Mouse (Mus musculus) A20 (cell line): ENCODE data around the gene Ttc30a2.

Experiments used
- DNase-seq: peaks from one replicate; pipeline ENCODE4 v3.0.0-alpha.2; 2011; ENCODE audit warnings: low read depth, low spot score

Ttc30a2 gene

DNA sequence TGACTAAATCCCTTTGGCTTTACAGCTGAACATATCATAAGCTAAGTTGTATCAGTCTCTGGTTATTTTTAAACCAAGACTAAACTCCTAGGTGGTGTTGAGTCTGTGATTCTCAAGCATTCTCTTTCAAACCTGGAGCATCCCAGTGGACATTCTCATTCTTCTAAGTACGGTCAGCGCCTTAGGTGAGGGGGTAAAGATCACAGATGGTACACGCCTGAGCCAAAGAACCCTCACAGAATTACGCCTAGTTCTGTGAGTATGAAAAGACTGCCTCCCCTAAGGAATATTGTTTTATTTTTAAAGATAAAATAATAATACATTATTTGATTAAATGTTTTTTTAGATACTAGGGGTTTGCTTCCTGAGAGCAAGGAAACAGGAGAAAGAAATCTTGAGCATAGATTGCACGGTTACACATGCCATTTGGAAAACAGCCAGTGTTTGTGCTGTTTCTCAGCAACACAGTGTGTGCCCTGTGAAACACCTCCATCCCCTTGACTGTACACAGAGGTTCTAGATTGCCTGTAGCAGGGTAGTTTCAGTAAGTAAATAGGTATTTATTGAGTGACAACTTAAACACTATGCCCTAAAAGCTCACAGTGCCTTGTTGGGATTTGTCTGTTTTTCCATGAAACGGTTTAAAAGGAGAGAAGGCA lies 48.1 kb downstream of the Ttc30a2 start:
- DNase-seq = no peak

DNA sequence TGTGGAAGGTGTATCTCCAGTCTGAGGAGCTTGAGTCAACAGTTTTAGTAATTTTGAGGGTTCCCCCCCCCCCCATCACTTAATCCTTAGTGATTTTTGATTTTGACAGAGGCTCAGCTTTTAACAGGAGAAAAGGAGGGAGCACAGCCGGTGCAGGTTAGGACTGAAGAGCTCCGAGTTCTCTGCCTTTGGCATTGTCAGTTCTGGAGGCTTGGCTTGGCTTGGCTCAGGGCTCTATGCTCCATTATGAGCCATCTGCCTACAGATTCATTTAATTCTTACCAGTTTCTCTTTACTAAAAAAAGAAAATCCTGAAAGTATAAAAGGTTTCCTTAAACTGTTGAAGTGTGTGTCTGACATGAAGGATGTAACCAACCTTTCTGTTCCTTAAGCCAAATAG lies 48.8 kb downstream of the Ttc30a2 start:
- no peak for DNase-seq

DNA sequence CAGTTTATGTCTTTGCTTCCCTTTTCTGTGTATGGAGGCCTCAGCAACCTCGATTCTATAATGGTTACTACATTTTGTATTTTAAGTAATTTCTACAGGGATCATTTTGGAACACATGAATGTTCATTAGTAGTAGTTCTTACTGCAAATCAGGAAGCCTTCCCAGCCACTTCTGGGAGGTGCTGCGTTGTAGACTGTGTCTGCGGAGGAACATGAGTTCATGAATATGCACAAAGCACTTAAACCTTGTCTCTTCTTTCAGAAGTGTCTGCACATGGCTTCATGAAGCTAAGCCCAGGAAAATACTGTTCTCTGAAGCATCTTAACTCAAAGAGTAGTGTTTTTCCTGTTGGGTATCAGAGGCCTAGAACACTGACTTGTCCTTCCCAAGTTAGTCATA lies 50.0 kb downstream of the Ttc30a2 start:
- no peak for DNase-seq

DNA sequence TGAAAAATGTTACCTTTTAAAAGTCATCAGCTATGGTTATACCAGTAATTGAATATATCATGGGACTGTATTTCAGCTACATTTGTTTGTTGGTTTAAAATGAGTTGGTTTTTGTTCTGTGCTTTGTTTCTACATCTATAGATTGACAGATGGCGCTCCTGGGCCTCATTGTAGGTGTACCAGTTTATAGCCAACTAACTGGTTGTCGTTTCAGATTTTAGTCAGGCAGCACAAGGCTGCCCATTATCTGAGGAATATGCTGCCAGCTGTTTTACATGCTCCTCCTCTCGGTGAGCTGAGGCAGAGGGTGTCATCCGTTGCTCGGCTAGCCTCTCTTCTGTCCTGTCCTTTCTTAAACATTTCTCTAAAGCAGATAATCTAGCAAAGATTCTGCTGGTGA lies 51.9 kb downstream of the Ttc30a2 start:
- no peak for DNase-seq
